Mouse (Mus musculus): ENCODE measurements around the gene R3hdml.

- TF ChIP-seq CTCF (IDR thresholded peaks at IDR 0.05; ENCODE audit: low read depth) = no peak
- TF ChIP-seq EP300 (optimal IDR thresholded peaks at IDR 0.05) = no peak
These were observed 32.7 kb upstream of the R3hdml start for GRCm38 (mm10) chr2:163459380-163459779.
